Mouse (Mus musculus): Measurements from ENCODE around the gene Rassf10. TPM values are rescaled to one million over a fixed set of nuclear protein-coding genes. Genes with fewer than 3 reads are reported as not detected.

The Rassf10 gene
- polyA plus RNA-seq, 1 experiment from 2014 or later: 3.6 TPM

GRCm38 (mm10) chr7:112966786-112967185, 13.0 kb downstream of the Rassf10 start:
- Histone ChIP-seq H3K36me3 (no peaks in the 10 kb centered on the region), H3K27me3 (no peaks in the 10 kb centered on the region), H3K4me2 (no peak overlapping the region), H3K27ac (replicated peaks) (no peak overlapping the region), H3K9me3 (no peaks in the 10 kb centered on the region), H3K4me3 (no peak overlapping the region), H3K9ac (no peak overlapping the region), H3K4me1 (replicated peaks) (no peaks in the 10 kb centered on the region)
- no peak for ATAC-seq (ENCODE audit: low FRiP score, low read depth)
- 50% methylated on average over 3 of the region's 3 CpGs for WGBS

GRCm38 (mm10) chr7:112983316-112983715, 29.6 kb downstream of the Rassf10 start:
- ATAC-seq (ENCODE audit: low FRiP score, low read depth): no peak
- no peak overlapping the region for H3K4me3 ChIP-seq
- H3K9ac ChIP-seq: no peak overlapping the region
- no peaks in the 10 kb centered on the region for H3K9me3 ChIP-seq
- 27% methylated on average over 5 of the region's 5 CpGs for WGBS
- H3K36me3 ChIP-seq: no peaks in the 10 kb centered on the region
- no peaks in the 10 kb centered on the region for H3K27me3 ChIP-seq
- H3K4me2 ChIP-seq: no peak overlapping the region
- H3K27ac ChIP-seq (replicated peaks): no peak overlapping the region
- H3K4me1 ChIP-seq (replicated peaks): no peaks in the 10 kb centered on the region

- Histone ChIP-seq H3K4me1 (replicated peaks) (no peaks in the 10 kb centered on the region), H3K36me3 (no peaks in the 10 kb centered on the region), H3K27ac (replicated peaks) (no peak overlapping the region), H3K4me2 (no peak overlapping the region), H3K9me3 (0 out of 2 replicates have a peak, but pooled peaks cover 4% of the 10 kb centered on the region), H3K9ac (no peak overlapping the region), H3K4me3 (no peak overlapping the region), H3K27me3 (no peaks in the 10 kb centered on the region)
- 64% methylated on average over 17 of the region's 17 CpGs for WGBS
- no peak for ATAC-seq (ENCODE audit: low FRiP score, low read depth)
Measured at GRCm38 (mm10) chr7:112984704-112985577, 31.2 kb downstream of the Rassf10 start.

GRCm38 (mm10) chr7:112985578-112985949, 31.8 kb downstream of the Rassf10 start:
- no peak overlapping the region for H3K4me3 ChIP-seq
- no peak overlapping the region for H3K4me2 ChIP-seq
- ATAC-seq (ENCODE audit: low FRiP score, low read depth): no peak
- H3K4me1 ChIP-seq (replicated peaks): no peaks in the 10 kb centered on the region
- no peak overlapping the region for H3K27ac ChIP-seq (replicated peaks)
- 0 out of 2 replicates have a peak, but pooled peaks cover 4% of the 10 kb centered on the region for H3K9me3 ChIP-seq
- no peaks in the 10 kb centered on the region for H3K27me3 ChIP-seq
- H3K9ac ChIP-seq: no peak overlapping the region
- no peaks in the 10 kb centered on the region for H3K36me3 ChIP-seq
- WGBS: 69% methylated on average over 8 of the region's 8 CpGs

- 93% methylated on average over 5 of the region's 5 CpGs for WGBS
- Histone ChIP-seq H3K4me2 (no peak overlapping the region), H3K9ac (no peak overlapping the region), H3K27ac (replicated peaks) (no peak overlapping the region), H3K27me3 (no peaks in the 10 kb centered on the region), H3K4me3 (no peak overlapping the region), H3K36me3 (no peaks in the 10 kb centered on the region), H3K9me3 (0 out of 2 replicates have a peak, but pooled peaks cover 4% of the 10 kb centered on the region), H3K4me1 (replicated peaks) (no peaks in the 10 kb centered on the region)
- no peak for ATAC-seq (ENCODE audit: low FRiP score, low read depth)
Measured at GRCm38 (mm10) chr7:112992928-112993327, 39.2 kb downstream of the Rassf10 start.

- Histone ChIP-seq H3K9ac (no peak overlapping the region), H3K4me2 (no peak overlapping the region), H3K4me1 (replicated peaks) (no peaks in the 10 kb centered on the region), H3K9me3 (no peaks in the 10 kb centered on the region), H3K27me3 (no peaks in the 10 kb centered on the region), H3K36me3 (no peaks in the 10 kb centered on the region), H3K27ac (replicated peaks) (no peak overlapping the region), H3K4me3 (no peak overlapping the region)
- ATAC-seq (ENCODE audit: low FRiP score, low read depth): no peak
- 89% methylated on average over 3 of the region's 3 CpGs for WGBS
Measured at GRCm38 (mm10) chr7:113003565-113004255, 49.9 kb downstream of the Rassf10 start.

GRCm38 (mm10) chr7:113005726-113006125, 52.0 kb downstream of the Rassf10 start:
- H3K4me1 ChIP-seq (replicated peaks): no peaks in the 10 kb centered on the region
- H3K27me3 ChIP-seq: no peaks in the 10 kb centered on the region
- no peaks in the 10 kb centered on the region for H3K9me3 ChIP-seq
- H3K27ac ChIP-seq (replicated peaks): no peak overlapping the region
- H3K4me3 ChIP-seq: no peak overlapping the region
- ATAC-seq (ENCODE audit: low FRiP score, low read depth): no peak
- 83% methylated on average over 6 of the region's 6 CpGs for WGBS
- H3K36me3 ChIP-seq: no peaks in the 10 kb centered on the region
- no peak overlapping the region for H3K4me2 ChIP-seq
- H3K9ac ChIP-seq: no peak overlapping the region

Data from hindbrain, embryonic 15.5 days (tissue).